ENCODE assay signal across 9 mouse cellular contexts in the genomic region with DNA sequence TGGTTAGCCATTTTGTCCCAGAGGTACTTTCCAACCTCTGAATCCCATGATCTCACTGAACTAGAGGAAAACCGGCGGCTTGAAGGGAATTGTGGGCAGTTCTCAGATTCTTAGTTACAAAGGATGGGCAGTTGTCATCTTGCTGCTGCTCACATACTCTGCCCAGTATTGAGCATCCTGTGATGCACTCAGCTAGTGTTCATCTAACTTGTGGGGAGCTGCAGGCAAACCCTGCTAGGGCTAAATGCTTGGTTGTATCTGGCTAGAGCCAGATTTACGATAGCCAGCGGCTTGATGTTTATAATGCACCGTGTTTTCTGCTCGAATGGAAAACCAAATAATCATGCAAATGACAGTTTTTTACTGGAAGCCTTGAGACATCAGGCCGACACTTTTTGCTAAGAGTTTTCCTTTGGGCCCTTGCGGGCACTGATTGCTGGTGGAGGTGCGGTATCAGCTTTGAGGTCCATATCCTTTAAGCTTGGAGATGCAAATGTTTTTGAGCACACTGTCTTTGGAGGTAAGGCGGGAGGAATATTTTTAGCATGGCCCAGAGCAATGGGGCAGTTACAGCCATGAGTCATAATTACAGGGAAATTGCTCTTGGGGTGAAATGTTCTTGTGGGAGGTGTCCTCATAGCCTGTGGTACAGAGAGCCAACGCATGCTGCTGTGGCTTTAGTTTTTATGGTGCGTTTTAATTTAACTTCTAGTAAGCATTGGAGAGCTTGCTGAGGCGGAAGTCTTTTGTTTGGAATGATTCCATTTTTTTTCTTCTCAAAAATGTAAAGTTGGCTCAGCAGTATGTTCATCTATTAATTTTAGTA. TPM values are rescaled to one million over a fixed set of nuclear protein-coding genes. Genes with fewer than 3 reads are reported as not detected.
A peak's percentile ranks its signal among the peaks of the same experiment; 100 is the strongest.
DNase-seq lines count a peak whose midpoint lies in the region; ATAC-seq lines count a peak whose summit lies in the region.
"Had no signal": no experiment of that assay in that cellular context is flagged by ENCODE, and none has a peak within 500 bp of the region (broad histone marks: within the 10 kb centered on the region; RNA-seq: fewer than 3 reads in every experiment).

No protein-coding gene starts in this region.

- peak; percentile 55 for DNase-seq in A20 (ENCODE audit: low read depth, low spot score)
- DNase-seq in spleen, adult 18-20 months = no peak
- DNase-seq in ovary, postnatal 14 days (ENCODE audit: low spot score) = no peak
- no peak for DNase-seq in spleen, postnatal 14 days (ENCODE audit: low spot score in 2 of 2)

- ATAC-seq in erythroblast, adult 5-6 weeks (replicated peaks; ENCODE audit: low FRiP score, poor library complexity, severe bottlenecking) = no peak
- no peak for ATAC-seq in forebrain, embryonic 15.5 days (replicated peaks)

- WGBS in forebrain, embryonic 15.5 days = 55% methylated on average over 13 of the region's 13 CpGs
- WGBS in macrophage (ENCODE audit: missing documents) = 59% methylated on average over 13 of the region's 13 CpGs

- H3K4me2 ChIP-seq in forebrain, embryonic 15.5 days (replicated peaks) = peak overlapping the region; percentile 70

- peak overlapping the region; percentile 82 for H3K4me3 ChIP-seq in erythroblast, embryonic 14.5 days (replicated peaks)
- peak overlapping the region; percentile 80 for H3K4me3 ChIP-seq in forebrain, embryonic 15.5 days
- peak overlapping the region; percentile 60 for H3K4me3 ChIP-seq in macrophage (ENCODE audit: inconsistent target)

- peaks cover 9% of the 10 kb centered on the region for H3K36me3 ChIP-seq in erythroblast, embryonic 14.5 days (ENCODE audit: control insufficient read depth)
- peaks cover 3% of the 10 kb centered on the region; the same call in 1 of the 2 replicates for H3K36me3 ChIP-seq in forebrain, embryonic 15.5 days
- H3K36me3 ChIP-seq in macrophage (ENCODE audit: inconsistent target) = 0 out of 2 replicates have a peak, but pooled peaks cover 8% of the 10 kb centered on the region

- no peak overlapping the region for H3K27ac ChIP-seq in forebrain, embryonic 15.5 days (replicated peaks)
- H3K27ac ChIP-seq in macrophage = peak overlapping the region; percentile 32

- peak overlapping the region; percentile 73; the same call in 1 of the 2 replicates for H3K9ac ChIP-seq in forebrain, embryonic 15.5 days (replicated peaks)

- peaks cover 57% of the 10 kb centered on the region for H3K79me2 ChIP-seq in macrophage (ENCODE audit: inconsistent target)

- no peaks in the 10 kb centered on the region for H3K27me3 ChIP-seq in erythroblast, embryonic 14.5 days (ENCODE audit: control insufficient read depth)
- H3K27me3 ChIP-seq in forebrain, embryonic 15.5 days = no peaks in the 10 kb centered on the region

- H3K4me1 ChIP-seq in erythroblast, embryonic 14.5 days (ENCODE audit: control insufficient read depth) = peaks cover 49% of the 10 kb centered on the region
- H3K4me1 ChIP-seq in forebrain, embryonic 15.5 days = peaks cover 38% of the 10 kb centered on the region

- no peaks in the 10 kb centered on the region for H3K9me3 ChIP-seq in erythroblast, embryonic 14.5 days (ENCODE audit: control insufficient read depth, low read length)
- no peaks in the 10 kb centered on the region for H3K9me3 ChIP-seq in forebrain, embryonic 15.5 days

RNA-seq across cellular contexts. Expression of gene Plekha3, which starts 1.5 kb away (rescaled TPM):
- 0.02 and 0.08 TPM in 2 replicates for polyA plus RNA-seq in erythroblast, embryonic 14.5 days (2012)
- total RNA-seq in erythroblast, adult 5-6 weeks (2015; ENCODE audit: low replicate concordance) = 2.5 and 8.2 TPM in 2 replicates
- 2.9 and 7.2 TPM in 2 replicates for total RNA-seq in erythroblast, adult 5-6 weeks (2017; ENCODE audit: low replicate concordance)
- 12.7 and 13.6 TPM in 2 replicates for polyA plus RNA-seq in forebrain, embryonic 15.5 days (2015; fragmentation: Nextera tagmentation; extraction: Ambion mirVana)
- 10 to 100 TPM; 15.5 to 56.0 (median 32.1) TPM for total RNA-seq in macrophage (2018; cell fraction: chromatin; rRNA removed)
- total RNA-seq in macrophage (2018; cell fraction: cytosol; rRNA removed) = 10 to 100 TPM; 18.1 to 27.1 (median 23.0) TPM
- total RNA-seq in macrophage (2018; cell fraction: nucleus; rRNA removed) = 10 to 100 TPM; 11.6 to 49.3 (median 20.3) TPM
- polyA plus RNA-seq in macrophage (2018) = 15.9 to 37.6 TPM (median 24.8 TPM) in 3 replicates

RNA-seq across cellular contexts. Expression of gene Fkbp7, which starts 3.7 kb away (rescaled TPM):
- polyA plus RNA-seq in erythroblast, embryonic 14.5 days (2012) = 0.07 TPM in 1 of 2 replicates, not detected in the other
- 2.3 TPM in 1 of 2 replicates, not detected in the other for total RNA-seq in erythroblast, adult 5-6 weeks (2015; ENCODE audit: low replicate concordance)
- total RNA-seq in erythroblast, adult 5-6 weeks (2017; ENCODE audit: low replicate concordance) = 0.70 and 2.9 TPM in 2 replicates
- polyA plus RNA-seq in forebrain, embryonic 15.5 days (2015; fragmentation: Nextera tagmentation; extraction: Ambion mirVana) = 11.8 and 12.0 TPM in 2 replicates
- total RNA-seq in macrophage (2018; cell fraction: chromatin; rRNA removed) = 10 to 100 TPM in 1 of 26 experiments, 1 to 10 TPM in 13, not detected in 12; 1.3 to 21.1 (median 3.0) TPM
- total RNA-seq in macrophage (2018; cell fraction: cytosol; rRNA removed) = 1 to 10 TPM in 25 of 26 experiments, under 1 TPM in 1; 0.97 to 3.8 (median 2.0) TPM
- total RNA-seq in macrophage (2018; cell fraction: nucleus; rRNA removed) = 1 to 10 TPM in 17 of 26 experiments, under 1 TPM in 4, not detected in 5; 0.75 to 4.8 (median 2.0) TPM
- polyA plus RNA-seq in macrophage (2018) = 4.1 to 7.0 TPM (median 6.1 TPM) in 3 replicates

RNA-seq across cellular contexts. Expression of gene Pjvk, which starts 28.3 kb away (rescaled TPM):
- polyA plus RNA-seq in erythroblast, embryonic 14.5 days (2012) = not detected in 2 replicates
- not detected in 2 replicates for total RNA-seq in erythroblast, adult 5-6 weeks (2015; ENCODE audit: low replicate concordance)
- total RNA-seq in erythroblast, adult 5-6 weeks (2017; ENCODE audit: low replicate concordance) = not detected in 2 replicates
- 0.51 and 0.91 TPM in 2 replicates for polyA plus RNA-seq in forebrain, embryonic 15.5 days (2015; fragmentation: Nextera tagmentation; extraction: Ambion mirVana)
- total RNA-seq in macrophage (2018; cell fraction: chromatin; rRNA removed) = 1 to 10 TPM in 1 of 26 experiments, under 1 TPM in 3, not detected in 22; 0.57 to 2.0 (median 0.61) TPM
- under 1 TPM in 16 of 26 experiments, not detected in 10; 0.09 to 0.42 (median 0.19) TPM for total RNA-seq in macrophage (2018; cell fraction: cytosol; rRNA removed)
- total RNA-seq in macrophage (2018; cell fraction: nucleus; rRNA removed) = under 1 TPM in 7 of 26 experiments, not detected in 19; 0.47 to 0.96 (median 0.56) TPM
- 0.33 TPM in 1 of 3 replicates, not detected in the others for polyA plus RNA-seq in macrophage (2018)
- polyA plus RNA-seq: large intestine, adult 2 months had no signal

RNA-seq across cellular contexts. Expression of gene Prkra, which starts 28.8 kb away (rescaled TPM):
- 0.05 and 0.07 TPM in 2 replicates for polyA plus RNA-seq in erythroblast, embryonic 14.5 days (2012)
- total RNA-seq in erythroblast, adult 5-6 weeks (2015; ENCODE audit: low replicate concordance) = 6.9 and 7.5 TPM in 2 replicates
- 2.2 TPM in 1 of 2 replicates, not detected in the other for total RNA-seq in erythroblast, adult 5-6 weeks (2017; ENCODE audit: low replicate concordance)
- 86.9 and 90.8 TPM in 2 replicates for polyA plus RNA-seq in forebrain, embryonic 15.5 days (2015; fragmentation: Nextera tagmentation; extraction: Ambion mirVana)
- total RNA-seq in macrophage (2018; cell fraction: chromatin; rRNA removed) = 10 to 100 TPM in 24 of 26 experiments, 1 to 10 TPM in 2; 5.9 to 56.0 (median 27.6) TPM
- total RNA-seq in macrophage (2018; cell fraction: cytosol; rRNA removed) = 10 to 100 TPM; 16.2 to 29.4 (median 21.3) TPM
- 10 to 100 TPM in 21 of 26 experiments, 1 to 10 TPM in 5; 6.8 to 47.1 (median 21.3) TPM for total RNA-seq in macrophage (2018; cell fraction: nucleus; rRNA removed)
- polyA plus RNA-seq in macrophage (2018) = 25.1 to 25.9 TPM (median 25.2 TPM) in 3 replicates

Comparison
In these comparisons a context has a peak if more than half of its experiments do, and no peak if none do; other contexts are left out.
1. RNA of gene Plekha3, which starts 1.5 kb away (polyA plus RNA-seq): 15.9 to 37.6 TPM in macrophage and 12.7 to 13.6 TPM in forebrain, embryonic 15.5 days; 0.02 to 0.08 TPM in erythroblast, embryonic 14.5 days; every median in the first group is over 10 times any median in the second.
2. Peak in every context shown above with its lines, with median percentiles within 50 percentile points of each other: H3K4me3 ChIP-seq.